Comparison of ENCODE assay signal across 26 mouse cellular contexts in the genomic region with DNA sequence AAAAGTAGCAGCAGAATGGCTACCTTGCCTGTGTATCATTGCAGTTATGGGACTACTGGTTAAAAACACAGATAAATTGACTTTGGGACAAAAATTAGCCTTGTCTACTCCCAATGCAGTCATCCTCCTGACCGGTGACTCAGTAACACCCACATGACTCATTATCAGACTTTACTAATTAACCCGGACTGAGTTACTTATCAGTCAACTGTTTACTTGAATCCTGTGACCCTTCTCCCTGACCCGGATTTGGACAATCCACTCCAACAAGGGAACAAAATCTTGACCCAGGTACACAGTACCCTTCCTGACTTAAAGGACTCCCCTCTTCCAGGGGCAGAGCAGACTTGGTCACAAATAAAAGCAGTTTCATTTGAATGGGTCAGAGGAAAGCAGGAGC.
DNase-seq lines count a peak whose midpoint lies in the region; ATAC-seq lines count a peak whose summit lies in the region.
"Had no signal": no experiment of that assay in that cellular context is flagged by ENCODE, and none has a peak within 500 bp of the region (broad histone marks: within the 10 kb centered on the region; RNA-seq: fewer than 3 reads in every experiment).

No protein-coding gene starts in this region.

- peak; percentile 9 for DNase-seq in kidney, adult 18-20 months
- DNase-seq in kidney, postnatal 4 days = no peak
- peak; percentile 92 for DNase-seq in kidney, adult 9 months
- DNase-seq in kidney, postnatal 14 days = peak; percentile 1
- DNase-seq in heart, postnatal 14 days = no peak
- DNase-seq: adrenal gland, postnatal 10 days; adrenal gland, postnatal 36 days; B cell, adult 2 months; cerebellum, adult 18-20 months; cerebellum, adult 9-11 months; cerebellum, postnatal 25 days; gastrocnemius, postnatal 25 days; heart, adult 18-20 months; heart, postnatal 10 days; heart, postnatal 4 days had no signal

- no peaks in the 10 kb centered on the region for H3K27me3 ChIP-seq in kidney, embryonic 15.5 days
- H3K27me3 ChIP-seq in forebrain, embryonic 15.5 days = no peaks in the 10 kb centered on the region
- H3K27me3 ChIP-seq: CH12.LX; embryonic facial prominence, embryonic 12.5 days; embryonic facial prominence, embryonic 15.5 days; heart, embryonic 12.5 days; heart, embryonic 15.5 days; Patski had no signal

- ATAC-seq in kidney, embryonic 15.5 days (replicated peaks; ENCODE audit: low FRiP score) = no peak
- no peak for ATAC-seq in forebrain, embryonic 15.5 days (replicated peaks)
- ATAC-seq: forebrain, embryonic 14.5 days; Patski had no signal

- H3K4me3 ChIP-seq in kidney, embryonic 15.5 days (replicated peaks) = no peak overlapping the region
- no peak overlapping the region for H3K4me3 ChIP-seq in forebrain, embryonic 15.5 days
- H3K4me3 ChIP-seq: embryonic facial prominence, embryonic 12.5 days; embryonic facial prominence, embryonic 15.5 days; heart, embryonic 12.5 days; heart, embryonic 15.5 days had no signal

- no peak overlapping the region for H3K9ac ChIP-seq in kidney, embryonic 15.5 days
- H3K9ac ChIP-seq in forebrain, embryonic 15.5 days (replicated peaks) = no peak overlapping the region
- H3K9ac ChIP-seq: embryonic facial prominence, embryonic 12.5 days; embryonic facial prominence, embryonic 15.5 days; heart, embryonic 12.5 days; heart, embryonic 15.5 days; hindbrain, embryonic 14.5 days had no signal

- WGBS in kidney, embryonic 15.5 days = 87% methylated on average over 3 of the region's 3 CpGs
- WGBS in forebrain, embryonic 15.5 days = 88% methylated on average over 3 of the region's 3 CpGs

- H3K36me3 ChIP-seq in kidney, embryonic 15.5 days = no peaks in the 10 kb centered on the region
- no peaks in the 10 kb centered on the region for H3K36me3 ChIP-seq in forebrain, embryonic 15.5 days
- H3K36me3 ChIP-seq: embryonic facial prominence, embryonic 12.5 days; embryonic facial prominence, embryonic 15.5 days; G1E; heart, embryonic 12.5 days; heart, embryonic 15.5 days had no signal

- peaks cover 4% of the 10 kb centered on the region; the same call in 1 of the 2 replicates for H3K9me3 ChIP-seq in kidney, embryonic 15.5 days (replicated peaks)
- 0 out of 2 replicates have a peak, but pooled peaks cover 6% of the 10 kb centered on the region for H3K9me3 ChIP-seq in forebrain, embryonic 15.5 days
- H3K9me3 ChIP-seq: embryonic facial prominence, embryonic 15.5 days; heart, embryonic 15.5 days had no signal

- H3K4me2 ChIP-seq in kidney, embryonic 15.5 days = no peak overlapping the region
- H3K4me2 ChIP-seq in forebrain, embryonic 15.5 days (replicated peaks) = no peak overlapping the region
- H3K4me2 ChIP-seq: embryonic facial prominence, embryonic 12.5 days; embryonic facial prominence, embryonic 15.5 days; heart, embryonic 12.5 days; heart, embryonic 15.5 days; hindbrain, embryonic 14.5 days had no signal

- H3K4me1 ChIP-seq in kidney, embryonic 15.5 days = no peaks in the 10 kb centered on the region
- no peaks in the 10 kb centered on the region for H3K4me1 ChIP-seq in forebrain, embryonic 15.5 days
- H3K4me1 ChIP-seq: embryonic facial prominence, embryonic 12.5 days; embryonic facial prominence, embryonic 15.5 days; heart, embryonic 12.5 days; heart, embryonic 15.5 days had no signal

- no peak overlapping the region for H3K27ac ChIP-seq in kidney, embryonic 15.5 days
- H3K27ac ChIP-seq in forebrain, embryonic 15.5 days (replicated peaks) = no peak overlapping the region
- H3K27ac ChIP-seq: embryonic facial prominence, embryonic 12.5 days; embryonic facial prominence, embryonic 15.5 days; heart, embryonic 15.5 days; hindbrain, embryonic 14.5 days had no signal

- intact Hi-C loops in heart, postnatal 14 days (cut with DNase I) = no loop called here

Comparison
In these comparisons a context has a peak if more than half of its experiments do, and no peak if none do; other contexts are left out.
1. DNase-seq: peak in kidney, adult 18-20 months (single experiment), kidney, adult 9 months (single experiment) and kidney, postnatal 14 days (single experiment); none in kidney, postnatal 4 days (0 of 2) and heart, postnatal 14 days (0 of 2).